Mouse (Mus musculus): Measurements from ENCODE around the gene Trmt13. TPM values are rescaled to one million over a fixed set of nuclear protein-coding genes. Genes with fewer than 3 reads are reported as not detected.

The Trmt13 gene
- polyA plus RNA-seq, 1 experiment from 2014 or later = 28.4 TPM

DNA sequence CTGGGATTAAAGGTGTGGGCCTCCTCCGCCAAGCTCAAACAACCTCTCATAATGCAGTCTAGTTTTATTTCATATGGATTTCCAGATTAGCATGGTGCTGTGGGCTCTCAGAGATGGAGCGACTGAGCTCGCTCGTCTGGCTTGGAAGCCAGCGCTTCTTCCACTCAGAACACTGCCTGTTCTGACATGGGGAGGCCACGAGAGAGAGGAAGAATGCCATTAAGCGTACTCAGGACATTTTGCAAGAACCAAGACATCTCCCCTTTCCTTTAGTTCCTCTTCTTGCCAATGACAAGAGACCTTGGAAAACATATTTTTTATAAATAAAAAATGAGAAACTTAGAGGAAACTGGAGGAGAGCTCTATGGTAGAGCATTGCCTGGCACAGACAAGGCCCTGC, 34.4 kb upstream of the Trmt13 start:
- 87% methylated on average over 7 of the region's 7 CpGs for WGBS
- peaks cover 10% of the 10 kb centered on the region; the same call in 1 of the 2 replicates for H3K36me3 ChIP-seq
- H3K4me3 ChIP-seq (replicated peaks) = no peak overlapping the region
- no peaks in the 10 kb centered on the region for H3K9me3 ChIP-seq
- no peak overlapping the region for H3K4me2 ChIP-seq
- ATAC-seq (ENCODE audit: insufficient read depth, low FRiP score, low read depth) = no peak
- no peaks in the 10 kb centered on the region for H3K27me3 ChIP-seq (replicated peaks)
- no peak overlapping the region for H3K9ac ChIP-seq
- no peak overlapping the region for H3K27ac ChIP-seq
- no peaks in the 10 kb centered on the region for H3K4me1 ChIP-seq

DNA sequence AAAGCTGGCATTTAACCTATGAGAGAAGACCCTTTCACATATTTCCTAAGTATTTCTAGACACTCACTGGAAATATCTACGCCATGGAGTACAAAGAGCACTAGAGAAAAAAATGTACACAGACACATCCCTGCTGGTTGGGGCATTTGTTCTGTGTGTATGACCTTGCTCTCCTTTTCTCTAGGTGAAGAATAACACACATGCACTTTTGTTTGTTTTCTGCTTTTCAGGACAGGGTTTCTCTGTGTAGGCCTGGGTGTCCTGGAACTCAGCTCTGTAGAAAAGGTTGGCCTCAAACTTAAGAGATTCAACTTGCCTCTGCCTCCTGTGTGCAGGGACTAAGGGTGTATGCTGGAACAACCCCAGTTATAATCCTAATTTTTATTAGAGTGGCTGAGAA, 32.0 kb upstream of the Trmt13 start:
- Histone ChIP-seq H3K9ac (no peak overlapping the region), H3K4me3 (replicated peaks) (no peak overlapping the region), H3K4me2 (no peak overlapping the region), H3K36me3 (peaks cover 28% of the 10 kb centered on the region), H3K27me3 (replicated peaks) (no peaks in the 10 kb centered on the region), H3K4me1 (no peaks in the 10 kb centered on the region), H3K27ac (no peak overlapping the region), H3K9me3 (no peaks in the 10 kb centered on the region)
- ATAC-seq (ENCODE audit: insufficient read depth, low FRiP score, low read depth) = no peak
- WGBS = 94% methylated on average over 1 of the region's 1 CpGs

DNA sequence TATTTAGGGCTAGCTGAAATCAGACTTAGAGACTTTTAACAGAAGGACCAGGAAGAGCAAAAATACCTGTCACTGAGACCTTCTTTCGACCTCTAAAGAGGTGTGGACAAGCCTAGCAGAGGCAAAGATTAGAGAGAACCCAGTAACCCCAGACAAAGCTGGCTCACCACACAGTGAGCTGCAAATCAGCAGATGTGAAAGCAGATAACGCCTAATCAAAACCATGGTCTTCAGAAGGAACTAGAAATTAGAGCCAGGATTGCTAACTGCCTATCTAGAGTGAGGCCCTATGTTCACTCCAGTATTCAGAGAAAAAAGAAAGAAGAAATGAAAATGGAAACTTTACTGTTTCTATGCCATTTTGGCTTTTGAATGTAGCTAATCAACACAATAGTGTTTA, 28.0 kb upstream of the Trmt13 start:
- no peak overlapping the region for H3K4me2 ChIP-seq
- H3K27ac ChIP-seq = no peak overlapping the region
- H3K27me3 ChIP-seq (replicated peaks) = no peaks in the 10 kb centered on the region
- no peak overlapping the region for H3K9ac ChIP-seq
- ATAC-seq (ENCODE audit: insufficient read depth, low FRiP score, low read depth) = no peak
- H3K4me3 ChIP-seq (replicated peaks) = no peak overlapping the region
- 93% methylated on average over 2 of the region's 2 CpGs for WGBS
- H3K4me1 ChIP-seq = no peaks in the 10 kb centered on the region
- H3K9me3 ChIP-seq = no peaks in the 10 kb centered on the region
- peaks cover 38% of the 10 kb centered on the region for H3K36me3 ChIP-seq

DNA sequence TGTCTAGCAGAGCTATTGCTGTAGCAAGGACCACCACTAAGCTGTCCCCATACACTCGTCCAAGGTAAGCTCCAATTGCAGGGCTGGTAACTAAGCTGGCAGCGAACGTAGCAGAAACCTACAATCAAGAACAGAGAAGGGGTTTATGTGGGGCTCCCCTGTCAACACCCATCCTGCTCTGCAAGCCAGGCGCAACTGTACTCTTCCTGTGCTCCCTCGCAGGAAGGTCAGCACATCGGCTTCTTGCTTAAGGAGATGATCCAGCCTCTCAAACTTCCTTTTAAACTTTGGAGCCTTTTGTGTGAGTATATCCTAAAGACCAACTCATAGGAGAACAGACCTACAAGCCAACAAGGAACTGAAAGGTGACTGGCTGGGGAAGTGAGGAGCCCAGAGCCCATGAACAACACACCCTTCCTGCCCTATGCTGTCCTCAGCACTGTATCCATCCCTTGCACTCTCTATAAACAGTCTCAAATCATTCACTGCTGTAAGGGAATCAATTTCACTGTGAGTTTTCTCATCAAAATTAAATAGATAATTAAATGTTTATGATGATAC, 27.5 kb upstream of the Trmt13 start:
- no peaks in the 10 kb centered on the region for H3K27me3 ChIP-seq (replicated peaks)
- peaks cover 38% of the 10 kb centered on the region for H3K36me3 ChIP-seq
- no peaks in the 10 kb centered on the region for H3K4me1 ChIP-seq
- H3K4me2 ChIP-seq = no peak overlapping the region
- no peak for ATAC-seq (ENCODE audit: insufficient read depth, low FRiP score, low read depth)
- H3K9ac ChIP-seq = no peak overlapping the region
- no peak overlapping the region for H3K27ac ChIP-seq
- 94% methylated on average over 6 of the region's 6 CpGs for WGBS
- H3K4me3 ChIP-seq (replicated peaks) = no peak overlapping the region
- no peaks in the 10 kb centered on the region for H3K9me3 ChIP-seq

DNA sequence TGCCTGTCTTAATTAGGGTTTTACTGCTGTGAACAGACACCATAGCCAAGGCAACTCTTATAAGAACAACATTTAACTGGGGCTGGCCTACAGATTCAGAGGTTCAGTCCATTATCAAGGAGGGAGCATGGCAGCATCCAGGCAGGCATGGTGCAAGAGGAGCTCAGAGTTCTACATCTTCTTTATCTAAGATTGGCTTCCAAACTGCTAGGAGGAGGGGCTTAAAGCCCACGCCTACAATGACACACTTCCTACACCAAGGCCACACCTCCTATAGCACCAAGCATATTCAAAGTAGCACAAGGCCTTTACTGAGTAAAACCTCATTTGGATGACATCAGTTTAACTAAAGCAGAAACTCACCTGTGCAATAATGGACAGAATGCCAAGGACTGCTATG, 25.6 kb upstream of the Trmt13 start:
- H3K4me2 ChIP-seq = no peak overlapping the region
- WGBS = 76% methylated on average over 1 of the region's 1 CpGs
- H3K27ac ChIP-seq = no peak overlapping the region
- H3K9ac ChIP-seq = no peak overlapping the region
- no peak for ATAC-seq (ENCODE audit: insufficient read depth, low FRiP score, low read depth)
- H3K4me3 ChIP-seq (replicated peaks) = no peak overlapping the region
- no peaks in the 10 kb centered on the region for H3K27me3 ChIP-seq (replicated peaks)
- no peaks in the 10 kb centered on the region for H3K9me3 ChIP-seq
- H3K36me3 ChIP-seq = peaks cover 53% of the 10 kb centered on the region
- no peaks in the 10 kb centered on the region for H3K4me1 ChIP-seq

DNA sequence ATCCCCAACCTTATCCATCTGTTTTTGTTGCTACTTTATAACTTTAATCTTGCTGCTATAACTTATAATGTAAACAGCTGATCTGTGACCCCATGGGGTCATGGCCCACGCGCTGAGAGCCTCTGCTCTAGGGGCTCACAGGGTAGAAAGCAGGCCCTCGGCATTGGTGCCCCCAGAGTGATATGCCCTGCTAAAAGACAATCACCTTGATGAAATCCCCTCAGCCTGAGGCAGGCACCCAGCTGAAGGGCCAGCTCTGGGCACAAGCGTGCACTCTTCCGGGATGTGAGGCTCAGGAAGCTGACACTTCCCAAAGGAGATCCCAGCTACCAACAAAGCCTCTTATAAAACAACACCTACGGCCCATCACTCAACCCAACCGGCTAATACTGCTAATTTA, 24.2 kb upstream of the Trmt13 start:
- 81% methylated on average over 7 of the region's 7 CpGs for WGBS
- H3K4me3 ChIP-seq (replicated peaks) = no peak overlapping the region
- no peaks in the 10 kb centered on the region for H3K4me1 ChIP-seq
- H3K9me3 ChIP-seq = no peaks in the 10 kb centered on the region
- ATAC-seq (ENCODE audit: insufficient read depth, low FRiP score, low read depth) = no peak
- no peak overlapping the region for H3K4me2 ChIP-seq
- H3K27me3 ChIP-seq (replicated peaks) = no peaks in the 10 kb centered on the region
- no peak overlapping the region for H3K27ac ChIP-seq
- peaks cover 58% of the 10 kb centered on the region for H3K36me3 ChIP-seq
- H3K9ac ChIP-seq = no peak overlapping the region

DNA sequence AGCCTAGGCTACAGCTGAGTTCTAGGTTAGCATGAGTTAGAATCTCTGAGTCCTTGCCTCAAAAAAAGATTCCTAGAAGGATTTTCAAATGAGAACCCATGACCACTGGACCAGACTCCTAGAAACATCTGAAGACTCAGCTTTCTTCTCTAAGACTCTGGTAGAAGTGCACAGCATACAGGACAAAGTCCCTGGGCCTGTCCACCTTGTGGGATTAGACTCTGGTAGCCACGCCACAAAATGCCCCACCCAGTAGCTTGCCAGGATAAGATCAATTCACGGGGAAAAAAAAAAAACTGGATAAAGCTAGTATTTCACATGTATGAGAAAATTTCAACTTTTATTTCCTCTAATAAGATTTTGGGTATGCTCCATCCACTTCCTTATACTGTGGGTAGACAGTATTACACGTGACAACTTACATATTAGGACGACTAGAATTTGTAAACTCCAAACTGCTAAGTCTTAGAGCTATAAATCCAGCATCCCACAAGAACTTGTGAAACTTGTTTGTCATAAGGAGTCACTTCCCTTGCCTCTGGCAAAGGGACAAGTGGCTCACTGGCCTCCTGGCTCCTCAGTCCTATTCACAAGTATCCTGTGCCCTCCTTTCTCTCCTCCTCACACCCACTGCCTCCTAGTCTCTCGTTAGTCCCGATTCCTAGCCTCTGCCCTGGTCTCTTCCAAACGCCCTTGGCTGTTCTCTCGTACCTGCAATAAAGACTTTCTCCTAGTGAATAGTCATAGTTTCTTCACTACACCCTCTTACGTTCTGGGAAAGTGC, 23.5 kb upstream of the Trmt13 start:
- H3K4me1 ChIP-seq = no peaks in the 10 kb centered on the region
- no peaks in the 10 kb centered on the region for H3K27me3 ChIP-seq (replicated peaks)
- H3K9ac ChIP-seq = no peak overlapping the region
- H3K27ac ChIP-seq = no peak overlapping the region
- peaks cover 54% of the 10 kb centered on the region for H3K36me3 ChIP-seq
- H3K4me2 ChIP-seq = no peak overlapping the region
- ATAC-seq (ENCODE audit: insufficient read depth, low FRiP score, low read depth) = no peak
- no peaks in the 10 kb centered on the region for H3K9me3 ChIP-seq
- 83% methylated on average over 9 of the region's 9 CpGs for WGBS
- H3K4me3 ChIP-seq (replicated peaks) = no peak overlapping the region

DNA sequence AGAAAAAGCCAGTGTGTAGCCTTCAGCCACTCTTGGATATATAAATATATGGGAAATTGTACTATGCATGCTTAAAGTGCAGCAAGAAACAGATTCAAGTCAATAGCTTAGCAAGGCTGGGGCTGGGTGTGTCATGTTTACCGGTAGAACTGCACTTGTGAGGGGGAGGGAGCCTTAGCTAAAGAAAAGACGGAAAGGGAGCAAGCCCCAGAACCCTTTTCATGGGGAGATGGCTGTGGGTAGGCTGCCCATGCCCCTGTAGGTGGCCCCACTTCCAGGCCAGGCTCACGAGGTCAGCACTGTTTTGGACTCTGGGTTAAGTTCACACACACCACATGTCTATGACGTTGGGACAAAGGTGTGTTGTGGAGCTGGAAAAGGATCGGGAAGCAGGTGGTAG, 21.4 kb upstream of the Trmt13 start:
- Histone ChIP-seq H3K27ac (no peak overlapping the region), H3K9ac (no peak overlapping the region), H3K27me3 (replicated peaks) (no peaks in the 10 kb centered on the region), H3K4me3 (replicated peaks) (no peak overlapping the region), H3K4me2 (no peak overlapping the region), H3K4me1 (no peaks in the 10 kb centered on the region), H3K9me3 (no peaks in the 10 kb centered on the region), H3K36me3 (peaks cover 40% of the 10 kb centered on the region)
- 59% methylated on average over 5 of the region's 5 CpGs for WGBS
- no peak for ATAC-seq (ENCODE audit: insufficient read depth, low FRiP score, low read depth)

DNA sequence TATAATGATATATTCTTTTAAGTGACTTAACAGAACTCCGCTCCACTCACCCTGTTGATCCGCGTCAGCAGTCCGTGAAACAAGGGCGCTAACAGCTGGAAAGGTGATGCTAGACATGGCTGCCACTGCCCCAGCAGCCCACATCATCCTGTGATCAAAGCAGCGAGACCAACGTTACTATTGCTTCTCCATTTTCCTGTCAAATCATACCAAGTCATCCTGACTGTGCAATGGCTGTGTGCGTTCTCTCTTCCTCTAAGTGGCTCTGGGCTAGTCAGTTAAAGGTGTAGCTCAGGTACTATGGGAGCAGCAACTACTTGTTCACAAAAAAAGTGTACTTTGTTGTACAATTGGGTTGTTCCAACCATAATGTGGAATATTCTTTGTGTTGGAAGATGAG, 20.5 kb upstream of the Trmt13 start:
- Histone ChIP-seq H3K4me2 (no peak overlapping the region), H3K27me3 (replicated peaks) (no peaks in the 10 kb centered on the region), H3K4me1 (no peaks in the 10 kb centered on the region), H3K27ac (no peak overlapping the region), H3K9ac (no peak overlapping the region), H3K36me3 (peaks cover 41% of the 10 kb centered on the region), H3K4me3 (replicated peaks) (no peak overlapping the region), H3K9me3 (no peaks in the 10 kb centered on the region)
- ATAC-seq (ENCODE audit: insufficient read depth, low FRiP score, low read depth) = no peak
- WGBS = 92% methylated on average over 8 of the region's 8 CpGs

DNA sequence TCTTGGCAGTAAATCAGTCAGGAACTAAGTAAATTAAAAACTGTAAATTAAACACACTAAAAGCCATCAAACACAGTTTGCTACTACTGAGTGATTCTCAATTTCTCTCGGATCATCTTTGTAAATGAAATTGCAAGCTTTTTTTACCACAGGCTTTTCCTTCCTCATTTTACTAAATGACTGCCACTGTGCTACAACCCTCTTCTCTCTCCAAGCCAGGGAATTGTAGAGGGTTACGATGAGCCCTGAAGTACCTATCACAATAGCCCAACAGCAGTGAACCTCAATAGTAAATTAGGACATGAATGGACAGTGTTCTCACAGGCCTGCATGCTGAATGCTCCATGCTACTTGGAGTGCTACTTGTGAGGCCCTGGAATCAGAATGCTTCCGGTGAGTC, 19.7 kb upstream of the Trmt13 start:
- Histone ChIP-seq H3K36me3 (peaks cover 41% of the 10 kb centered on the region), H3K27ac (no peak overlapping the region), H3K27me3 (replicated peaks) (no peaks in the 10 kb centered on the region), H3K4me3 (replicated peaks) (no peak overlapping the region), H3K4me2 (no peak overlapping the region), H3K9me3 (no peaks in the 10 kb centered on the region), H3K9ac (no peak overlapping the region), H3K4me1 (no peaks in the 10 kb centered on the region)
- ATAC-seq (ENCODE audit: insufficient read depth, low FRiP score, low read depth) = no peak
- 93% methylated on average over 3 of the region's 3 CpGs for WGBS

DNA sequence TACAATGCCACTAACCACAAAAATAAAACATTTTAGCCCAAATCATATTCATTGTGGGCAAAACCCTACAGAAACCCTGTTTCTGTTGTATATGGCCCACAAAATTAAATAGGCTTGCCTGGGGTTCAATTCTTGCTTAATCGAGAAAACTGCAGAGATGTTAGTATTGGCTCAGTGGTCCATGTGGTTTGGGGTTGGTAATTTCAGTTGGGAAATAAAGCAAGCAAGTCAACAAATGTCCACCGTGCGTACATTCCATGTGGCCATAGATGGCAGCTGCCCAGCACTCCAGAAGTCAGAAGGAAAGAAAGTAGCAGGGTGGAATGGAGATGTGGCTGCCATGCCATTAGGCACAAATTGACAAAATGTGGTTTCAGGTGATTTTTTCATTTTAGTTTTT, 18.6 kb upstream of the Trmt13 start:
- no peak for ATAC-seq (ENCODE audit: insufficient read depth, low FRiP score, low read depth)
- WGBS = 93% methylated on average over 3 of the region's 3 CpGs
- H3K27me3 ChIP-seq (replicated peaks) = no peaks in the 10 kb centered on the region
- no peak overlapping the region for H3K27ac ChIP-seq
- no peaks in the 10 kb centered on the region for H3K9me3 ChIP-seq
- no peaks in the 10 kb centered on the region for H3K4me1 ChIP-seq
- no peak overlapping the region for H3K9ac ChIP-seq
- H3K4me3 ChIP-seq (replicated peaks) = no peak overlapping the region
- H3K4me2 ChIP-seq = no peak overlapping the region
- H3K36me3 ChIP-seq = peaks cover 41% of the 10 kb centered on the region

DNA sequence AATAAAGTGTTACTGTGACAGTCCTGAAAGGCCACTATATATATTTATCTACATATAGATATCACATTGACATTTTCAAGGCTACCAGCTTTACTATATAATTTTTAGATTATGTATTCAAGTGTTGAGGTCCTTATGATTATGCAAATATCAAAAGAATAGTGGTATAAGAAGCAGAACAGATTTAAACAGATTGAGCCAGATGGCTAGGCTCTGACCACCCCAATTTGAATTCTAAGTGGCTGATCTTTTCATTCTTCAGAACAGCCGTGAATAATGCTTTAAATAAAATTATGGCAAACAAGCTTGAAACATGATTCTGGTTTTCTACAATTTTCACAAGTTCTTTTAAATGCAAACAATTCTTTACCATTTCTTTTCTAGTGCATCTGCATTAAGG, 17.1 kb upstream of the Trmt13 start:
- Histone ChIP-seq H3K36me3 (peaks cover 37% of the 10 kb centered on the region), H3K4me1 (no peaks in the 10 kb centered on the region), H3K4me2 (no peak overlapping the region), H3K9ac (no peak overlapping the region), H3K4me3 (replicated peaks) (no peak overlapping the region), H3K9me3 (no peaks in the 10 kb centered on the region), H3K27me3 (replicated peaks) (no peaks in the 10 kb centered on the region), H3K27ac (no peak overlapping the region)
- 68% methylated on average over 1 of the region's 1 CpGs for WGBS
- ATAC-seq (ENCODE audit: insufficient read depth, low FRiP score, low read depth) = no peak
